In the genomic region with DNA sequence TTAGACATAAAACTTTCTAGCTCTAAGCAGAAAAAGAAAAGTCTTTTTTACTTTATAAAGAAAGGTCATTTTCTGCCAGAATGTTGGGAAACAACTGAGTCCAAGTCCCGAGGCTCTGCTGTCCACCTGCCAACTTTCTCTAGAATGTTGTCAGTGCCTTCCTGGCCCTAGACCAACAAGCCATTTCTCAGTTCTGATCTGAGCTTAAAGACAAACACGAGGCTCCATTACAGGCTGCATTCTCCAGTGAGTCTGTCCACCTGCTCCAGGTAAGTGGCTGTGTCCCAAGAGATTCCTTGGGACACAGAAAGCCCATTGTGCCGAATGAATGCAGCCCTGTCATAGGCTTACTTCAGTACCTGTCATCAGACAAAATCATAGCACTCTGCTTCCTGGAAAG, we compare ENCODE assay signal across 9 mouse cellular contexts. TPM values are rescaled to one million over a fixed set of nuclear protein-coding genes. Genes with fewer than 3 reads are reported as not detected.
DNase-seq lines count a peak whose midpoint lies in the region; ATAC-seq and TF ChIP-seq lines count a peak whose summit lies in the region.
"Had no signal": no experiment of that assay in that cellular context is flagged by ENCODE, and none has a peak within 500 bp of the region (broad histone marks: within the 10 kb centered on the region; RNA-seq: fewer than 3 reads in every experiment).

No protein-coding gene starts in this region.

- no peaks in the 10 kb centered on the region for H3K9me3 ChIP-seq in liver, embryonic 12.5 days (replicated peaks)
- H3K9me3 ChIP-seq: liver, embryonic 13.5 days had no signal

- in situ Hi-C loops in Patski (cut with MboI; ENCODE audit: low pct_unique_long_range_greater_than_20kb), result loop anchor here (25.0 kb wide), 1 partner anchor 216 kb away; no protein-coding TSS in a partner anchor

- intact Hi-C loops in left cerebral cortex, postnatal 14 days (cut with DNase I), result no loop called here

- no peak overlapping the region for H3K4me2 ChIP-seq in liver, embryonic 12.5 days
- H3K4me2 ChIP-seq: liver, embryonic 13.5 days had no signal

- no peak for DNase-seq in Patski (ENCODE audit: low read depth, low spot score)
- DNase-seq in adrenal gland, postnatal 36 days, result peak; percentile 55 to 57
- peak; percentile 97 for DNase-seq in gonadal fat pad, adult 2 months (ENCODE audit: low read depth)
- DNase-seq in lung, adult 18-20 months, result peak; percentile 15 to 40
- DNase-seq in left cerebral cortex, postnatal 14 days (ENCODE audit: low spot score in 2 of 2), result no peak
- DNase-seq in thymus, adult 18-20 months, result no peak
- DNase-seq in right cerebral cortex, postnatal 14 days, result no peak
- DNase-seq: liver, embryonic 13.5 days had no signal

- POLR2A ChIA-PET in Patski (lab: Charles Lee), result interaction anchor here (1.2 kb wide), 1 partner anchor 15 kb away, joined by 4 read pairs; a partner anchor contains a TSS

- WGBS in liver, embryonic 12.5 days (ENCODE audit: insufficient replicate concordance), result 51% methylated on average over 3 of the region's 3 CpGs

- H3K27ac ChIP-seq in liver, embryonic 12.5 days, result no peak overlapping the region
- H3K27ac ChIP-seq: liver, embryonic 13.5 days had no signal

- CTCF ChIA-PET in Patski (lab: Charles Lee), result interaction anchor here (0.7 to 1.6 kb wide), 5 partner anchors 10 to 105 kb away, joined by 3 to 8 read pairs (median 4); no protein-coding TSS in a partner anchor

- ATAC-seq in Patski, result peak; percentile 44
- ATAC-seq in liver, embryonic 12.5 days, result no peak

- H3K9ac ChIP-seq in liver, embryonic 12.5 days, result no peak overlapping the region
- H3K9ac ChIP-seq: liver, embryonic 13.5 days had no signal

- H3K36me3 ChIP-seq in liver, embryonic 12.5 days, result no peaks in the 10 kb centered on the region
- H3K36me3 ChIP-seq: liver, embryonic 13.5 days had no signal

- no peak for TF ChIP-seq CTCF in Patski (IDR thresholded peaks at IDR 0.05)

- H3K4me3 ChIP-seq in liver, embryonic 12.5 days, result no peak overlapping the region
- H3K4me3 ChIP-seq: liver, embryonic 13.5 days had no signal

- peaks cover 7% of the 10 kb centered on the region for H3K4me1 ChIP-seq in liver, embryonic 12.5 days

- no peaks in the 10 kb centered on the region for H3K27me3 ChIP-seq in Patski
- peaks cover 6% of the 10 kb centered on the region; the same call in 1 of the 2 replicates for H3K27me3 ChIP-seq in liver, embryonic 12.5 days (replicated peaks)

RNA-seq across cellular contexts. Expression of a gene that starts 15.3 kb away (rescaled TPM):
- polyA plus RNA-seq in Patski (2021), result 0.17 TPM
- 1 to 10 TPM in 1 of 2 experiments, under 1 TPM in 1; 0.86 to 1.5 TPM for total RNA-seq in adrenal gland, postnatal 36 days (2021)
- polyA plus RNA-seq in gonadal fat pad, adult 2 months (2012; rRNA removed), result 0.26 and 1.0 TPM in 2 replicates
- total RNA-seq in left cerebral cortex, postnatal 14 days (2021), result 1 to 10 TPM in 1 of 2 experiments, under 1 TPM in 1; 0.42 to 1.4 TPM
- 1.2 and 1.3 TPM in 2 replicates for polyA plus RNA-seq in liver, embryonic 12.5 days (2016; fragmentation: Nextera tagmentation; extraction: Ambion mirVana)

RNA-seq across cellular contexts. Expression of a gene that starts 15.4 kb away (rescaled TPM):
- polyA plus RNA-seq in Patski (2021), result 239 TPM
- 100 to 1,000 TPM; 213 to 239 TPM for total RNA-seq in adrenal gland, postnatal 36 days (2021)
- 131 and 158 TPM in 2 replicates for polyA plus RNA-seq in gonadal fat pad, adult 2 months (2012; rRNA removed)
- 100 to 1,000 TPM; 304 to 308 TPM for total RNA-seq in left cerebral cortex, postnatal 14 days (2021)
- polyA plus RNA-seq in liver, embryonic 12.5 days (2016; fragmentation: Nextera tagmentation; extraction: Ambion mirVana), result 50.1 and 60.9 TPM in 2 replicates

RNA-seq across cellular contexts. Expression of a gene that starts 45.4 kb away (rescaled TPM):
- 53.8 TPM for polyA plus RNA-seq in Patski (2021)
- total RNA-seq in adrenal gland, postnatal 36 days (2021), result 10 to 100 TPM; 23.4 to 32.6 TPM
- polyA plus RNA-seq in gonadal fat pad, adult 2 months (2012; rRNA removed), result 20.9 and 24.9 TPM in 2 replicates
- 10 to 100 TPM; 38.4 to 40.9 TPM for total RNA-seq in left cerebral cortex, postnatal 14 days (2021)
- 16.8 and 17.3 TPM in 2 replicates for polyA plus RNA-seq in liver, embryonic 12.5 days (2016; fragmentation: Nextera tagmentation; extraction: Ambion mirVana)

Comparison
In these comparisons a context has a peak if more than half of its experiments do, and no peak if none do; other contexts are left out.
1. DNase-seq: peak in adrenal gland, postnatal 36 days (2 of 2), gonadal fat pad, adult 2 months (single experiment) and lung, adult 18-20 months (2 of 2); none in Patski (single experiment), left cerebral cortex, postnatal 14 days (0 of 2), thymus, adult 18-20 months (0 of 2) and right cerebral cortex, postnatal 14 days (single experiment).